Mouse (Mus musculus): Measurements from ENCODE around the gene Akap11. TPM values are rescaled to one million over a fixed set of nuclear protein-coding genes. Genes with fewer than 3 reads are reported as not detected.
"Not testable (repeated sequence)": the region's sequence is repeated elsewhere in the genome, so short reads cannot be mapped to it uniquely, and the experiment has no call there.

Gene Akap11
- polyA plus RNA-seq, 1 experiment: 0.02 TPM

GRCm38 (mm10) chr14:78559042-78559441, 22.4 kb upstream of the Akap11 start:
- Histone ChIP-seq H3K9me3 (ENCODE audit: control insufficient read depth, low read length) (no peaks in the 10 kb centered on the region), H3K36me3 (ENCODE audit: control insufficient read depth) (no peaks in the 10 kb centered on the region), H3K27me3 (ENCODE audit: control insufficient read depth) (no peaks in the 10 kb centered on the region), H3K4me1 (ENCODE audit: control insufficient read depth) (no peaks in the 10 kb centered on the region), H3K4me3 (replicated peaks) (no peak overlapping the region)
- TF ChIP-seq TAL1 (IDR thresholded peaks at IDR 0.05; ENCODE audit: low read length) (no peak), GATA1 (IDR thresholded peaks at IDR 0.05; ENCODE audit: low read length) (no peak)

DNA sequence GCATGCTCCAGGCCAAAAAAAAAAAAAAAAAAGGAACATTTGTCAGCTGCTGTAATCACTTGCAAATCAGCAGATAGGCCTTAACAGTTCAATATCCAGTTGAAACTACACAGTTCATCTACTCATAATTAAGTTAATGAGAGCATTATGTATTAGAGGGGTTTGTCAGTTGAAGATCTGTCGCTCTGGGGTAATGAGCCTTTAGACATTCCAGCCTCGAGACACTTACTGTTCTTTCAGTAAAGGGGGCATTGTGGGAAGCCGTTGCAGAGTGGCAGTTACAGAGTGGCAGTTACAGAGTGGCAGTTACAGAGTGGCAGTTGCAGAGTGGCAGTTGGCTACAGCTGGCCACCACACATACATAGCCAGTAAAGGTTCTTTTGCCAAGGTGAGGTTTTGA, 18.2 kb upstream of the Akap11 start:
- H3K36me3 ChIP-seq (ENCODE audit: control insufficient read depth); H3K9me3 ChIP-seq (ENCODE audit: control insufficient read depth, low read length); H3K4me1 ChIP-seq (ENCODE audit: control insufficient read depth); H3K27me3 ChIP-seq (ENCODE audit: control insufficient read depth); H3K4me3 ChIP-seq (replicated peaks): not testable (repeated sequence)

GRCm38 (mm10) chr14:78553661-78554060, 17.1 kb upstream of the Akap11 start:
- no peak overlapping the region for H3K4me3 ChIP-seq (replicated peaks)
- no peaks in the 10 kb centered on the region for H3K36me3 ChIP-seq (ENCODE audit: control insufficient read depth)
- no peaks in the 10 kb centered on the region for H3K27me3 ChIP-seq (ENCODE audit: control insufficient read depth)
- no peaks in the 10 kb centered on the region for H3K9me3 ChIP-seq (ENCODE audit: control insufficient read depth, low read length)
- TF ChIP-seq TAL1 (IDR thresholded peaks at IDR 0.05; ENCODE audit: low read length) (no peak), GATA1 (IDR thresholded peaks at IDR 0.05; ENCODE audit: low read length) (no peak)
- H3K4me1 ChIP-seq (ENCODE audit: control insufficient read depth): no peaks in the 10 kb centered on the region

DNA sequence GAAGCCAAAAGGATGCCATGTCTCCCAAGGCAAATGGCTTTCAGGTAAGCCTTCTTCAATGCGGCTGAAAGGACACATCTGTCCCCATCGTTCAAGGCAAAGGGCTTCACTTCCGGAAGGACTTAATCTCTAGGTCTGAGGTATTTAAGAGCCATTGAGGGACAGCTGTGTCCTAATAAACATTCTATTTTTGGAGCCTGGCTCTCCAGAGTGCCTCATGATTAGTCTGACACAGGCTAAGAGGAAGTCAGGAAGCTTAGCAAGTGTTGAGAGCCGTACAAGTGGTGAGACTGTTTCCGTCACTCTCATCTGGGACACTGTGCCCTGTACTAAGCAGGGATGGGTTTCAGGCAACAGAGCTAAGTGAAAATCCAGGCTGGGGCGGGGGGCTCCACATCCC, 12.2 kb upstream of the Akap11 start:
- no peak overlapping the region for H3K4me3 ChIP-seq (replicated peaks)
- H3K27me3 ChIP-seq (ENCODE audit: control insufficient read depth): no peaks in the 10 kb centered on the region
- H3K9me3 ChIP-seq (ENCODE audit: control insufficient read depth, low read length): no peaks in the 10 kb centered on the region
- no peaks in the 10 kb centered on the region for H3K36me3 ChIP-seq (ENCODE audit: control insufficient read depth)
- TF ChIP-seq GATA1 (IDR thresholded peaks at IDR 0.05; ENCODE audit: low read length) (no peak), TAL1 (IDR thresholded peaks at IDR 0.05; ENCODE audit: low read length) (no peak)
- H3K4me1 ChIP-seq (ENCODE audit: control insufficient read depth): no peaks in the 10 kb centered on the region

GRCm38 (mm10) chr14:78541319-78541718, 4.7 kb upstream of the Akap11 start:
- H3K36me3 ChIP-seq (ENCODE audit: control insufficient read depth): no peaks in the 10 kb centered on the region
- TF ChIP-seq GATA1 (IDR thresholded peaks at IDR 0.05; ENCODE audit: low read length) (no peak), TAL1 (IDR thresholded peaks at IDR 0.05; ENCODE audit: low read length) (no peak)
- no peak overlapping the region for H3K4me3 ChIP-seq (replicated peaks)
- H3K27me3 ChIP-seq (ENCODE audit: control insufficient read depth): no peaks in the 10 kb centered on the region
- no peaks in the 10 kb centered on the region for H3K9me3 ChIP-seq (ENCODE audit: control insufficient read depth, low read length)
- H3K4me1 ChIP-seq (ENCODE audit: control insufficient read depth): peaks cover 13% of the 10 kb centered on the region

- H3K9me3 ChIP-seq (ENCODE audit: control insufficient read depth, low read length): no peaks in the 10 kb centered on the region
- no peak for TF ChIP-seq GATA1 (IDR thresholded peaks at IDR 0.05; ENCODE audit: low read length)
- H3K36me3 ChIP-seq (ENCODE audit: control insufficient read depth): no peaks in the 10 kb centered on the region
- H3K4me1 ChIP-seq (ENCODE audit: control insufficient read depth): peaks cover 24% of the 10 kb centered on the region
- H3K27me3 ChIP-seq (ENCODE audit: control insufficient read depth): no peaks in the 10 kb centered on the region
- H3K4me3 ChIP-seq (replicated peaks): no peak overlapping the region
Measured at GRCm38 (mm10) chr14:78539821-78540220, 3.2 kb upstream of the Akap11 start.

GRCm38 (mm10) chr14:78538572-78539320, 2.1 kb upstream of the Akap11 start:
- peaks cover 28% of the 10 kb centered on the region for H3K4me1 ChIP-seq (ENCODE audit: control insufficient read depth)
- H3K9me3 ChIP-seq (ENCODE audit: control insufficient read depth, low read length): no peaks in the 10 kb centered on the region
- no peak overlapping the region for H3K4me3 ChIP-seq (replicated peaks)
- no peaks in the 10 kb centered on the region for H3K36me3 ChIP-seq (ENCODE audit: control insufficient read depth)
- TF ChIP-seq TAL1 (IDR thresholded peaks at IDR 0.05; ENCODE audit: low read length): no peak
- no peak for TF ChIP-seq GATA1 (IDR thresholded peaks at IDR 0.05; ENCODE audit: low read length)
- H3K27me3 ChIP-seq (ENCODE audit: control insufficient read depth): no peaks in the 10 kb centered on the region

- peak overlapping the region; percentile 90 for H3K4me3 ChIP-seq (replicated peaks)
Measured at GRCm38 (mm10) chr14:78537551-78537950, 943 bp upstream of the Akap11 start.

DNA sequence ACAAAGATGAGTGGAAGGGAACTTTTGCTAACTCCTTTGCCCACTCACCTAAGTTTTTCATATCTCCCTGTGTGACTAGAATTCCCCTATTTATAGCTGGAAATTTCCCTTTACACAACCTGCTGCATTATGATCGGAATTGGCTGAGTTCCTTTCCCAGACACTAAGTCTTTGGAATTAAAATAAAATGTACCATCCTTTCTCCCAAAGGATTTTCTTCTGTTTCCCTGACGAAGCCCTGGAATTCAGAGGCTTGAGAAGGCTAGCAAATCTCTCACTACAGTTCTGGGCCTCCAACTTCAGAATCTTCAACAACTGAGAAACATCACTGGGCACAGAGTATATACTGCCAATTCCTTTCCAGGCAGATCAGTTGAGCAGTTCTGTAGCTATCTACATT, 1.2 kb downstream of the Akap11 start:
- Histone ChIP-seq H3K4me1 (ENCODE audit: control insufficient read depth) (peaks cover 46% of the 10 kb centered on the region), H3K36me3 (ENCODE audit: control insufficient read depth) (peaks cover 3% of the 10 kb centered on the region), H3K9me3 (ENCODE audit: control insufficient read depth, low read length) (no peaks in the 10 kb centered on the region), H3K4me3 (replicated peaks) (peak overlapping the region; percentile 90), H3K27me3 (ENCODE audit: control insufficient read depth) (no peaks in the 10 kb centered on the region)
- TF ChIP-seq TAL1 (IDR thresholded peaks at IDR 0.05; ENCODE audit: low read length) (no peak), GATA1 (IDR thresholded peaks at IDR 0.05; ENCODE audit: low read length) (no peak)

More at GRCm38 (mm10) chr14:78537551-78537950, 943 bp upstream of the Akap11 start:
- Histone ChIP-seq H3K27me3 (ENCODE audit: control insufficient read depth) (no peaks in the 10 kb centered on the region), H3K9me3 (ENCODE audit: control insufficient read depth, low read length) (no peaks in the 10 kb centered on the region), H3K36me3 (ENCODE audit: control insufficient read depth) (no peaks in the 10 kb centered on the region), H3K4me1 (ENCODE audit: control insufficient read depth) (peaks cover 33% of the 10 kb centered on the region)
- TF ChIP-seq GATA1 (IDR thresholded peaks at IDR 0.05; ENCODE audit: low read length): no peak
- no peak for TF ChIP-seq TAL1 (IDR thresholded peaks at IDR 0.05; ENCODE audit: low read length)

DNA sequence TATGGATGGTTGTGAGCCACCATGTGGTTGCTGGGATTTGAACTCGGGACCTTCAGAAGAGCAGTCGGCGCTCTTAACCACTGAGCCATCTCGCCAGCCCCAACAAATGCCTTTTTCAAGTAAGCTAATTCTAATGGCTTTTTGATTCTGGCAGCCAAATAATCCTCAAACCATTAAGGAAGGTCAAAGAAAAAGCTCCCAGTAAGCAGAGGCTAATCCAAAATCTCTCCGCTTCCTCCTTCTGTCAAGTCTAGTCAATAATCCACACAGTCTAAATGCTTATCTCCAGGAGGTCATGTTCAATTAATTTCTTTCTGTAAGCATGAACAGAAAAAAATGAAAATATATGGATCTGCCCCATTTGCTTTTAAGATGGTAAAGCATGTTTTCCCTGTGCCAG, 2.0 kb downstream of the Akap11 start:
- peaks cover 49% of the 10 kb centered on the region for H3K4me1 ChIP-seq (ENCODE audit: control insufficient read depth)
- no peaks in the 10 kb centered on the region for H3K9me3 ChIP-seq (ENCODE audit: control insufficient read depth, low read length)
- H3K4me3 ChIP-seq (replicated peaks): no peak overlapping the region
- peaks cover 3% of the 10 kb centered on the region for H3K36me3 ChIP-seq (ENCODE audit: control insufficient read depth)
- TF ChIP-seq TAL1 (IDR thresholded peaks at IDR 0.05; ENCODE audit: low read length): no peak
- no peak for TF ChIP-seq GATA1 (IDR thresholded peaks at IDR 0.05; ENCODE audit: low read length)
- H3K27me3 ChIP-seq (ENCODE audit: control insufficient read depth): no peaks in the 10 kb centered on the region

Data from erythroblast, embryonic 14.5 days (primary cell).